Mouse (Mus musculus): ENCODE measurements around the gene Slc9b1. TPM values are rescaled to one million over a fixed set of nuclear protein-coding genes. Genes with fewer than 3 reads are reported as not detected.

Gene Slc9b1
- polyA plus RNA-seq, 1 experiment from 2014 or later = not detected

DNA sequence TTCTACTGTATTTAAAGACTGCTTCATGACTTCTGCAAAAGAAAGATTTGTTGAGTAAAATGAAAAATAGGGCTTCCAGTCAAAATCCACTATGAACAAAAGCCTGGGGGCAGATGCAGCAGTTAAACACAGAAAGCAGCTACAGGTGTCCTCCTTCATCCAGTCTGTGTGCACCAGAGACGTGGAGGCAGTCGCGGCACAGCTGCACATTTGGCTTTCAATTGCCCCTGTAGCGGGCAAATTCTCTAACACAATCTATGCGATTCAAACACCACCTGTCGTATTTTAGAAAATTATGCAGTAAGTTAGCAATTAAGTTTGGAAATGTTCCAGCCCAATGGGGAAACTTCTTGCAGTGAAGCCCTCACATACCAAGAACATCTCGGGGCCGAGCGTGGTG lies 55.4 kb downstream of the Slc9b1 start:
- Histone ChIP-seq H3K4me1 (ENCODE audit: control insufficient read depth, insufficient read depth, low read length) (no peaks in the 10 kb centered on the region), H3K4me2 (ENCODE audit: low read depth, low read length) (no peak overlapping the region), H3K9me3 (ENCODE audit: control insufficient read depth, low read length) (no peaks in the 10 kb centered on the region), H3K9ac (replicated peaks; ENCODE audit: low read depth, low read length) (no peak overlapping the region), H3K27me3 (ENCODE audit: control insufficient read depth, insufficient read depth, low read length) (no peaks in the 10 kb centered on the region), H3K4me3 (ENCODE audit: low read depth, low read length) (no peak overlapping the region), H3K36me3 (ENCODE audit: control insufficient read depth, insufficient read depth, low read length) (peaks cover 9% of the 10 kb centered on the region; the same call in 1 of the 2 replicates), H3K27ac (ENCODE audit: low read depth, low read length) (no peak overlapping the region)
- ATAC-seq (ENCODE audit: low read depth) = no peak
- WGBS = 72% methylated on average over 9 of the region's 9 CpGs

DNA sequence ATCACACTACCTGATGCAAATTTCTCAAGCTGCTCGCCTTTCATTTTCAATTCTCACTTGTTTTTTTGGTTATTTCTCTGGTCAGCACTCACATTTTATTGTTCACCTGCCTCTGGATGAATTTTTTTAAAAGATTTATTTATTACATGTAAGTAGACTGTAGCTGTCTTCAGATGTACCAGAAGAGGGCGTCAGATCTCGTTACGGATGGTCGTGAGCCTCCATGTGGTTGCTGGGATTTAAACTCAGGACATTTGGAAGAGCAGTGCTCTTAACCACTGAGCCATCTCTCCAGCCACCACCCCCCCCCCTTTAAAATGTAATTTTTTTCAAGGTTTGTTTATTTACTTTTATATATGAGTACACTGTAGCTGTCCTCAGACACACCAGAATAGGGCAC lies 56.0 kb downstream of the Slc9b1 start:
- ATAC-seq (ENCODE audit: low read depth) = no peak
- Histone ChIP-seq H3K4me3 (ENCODE audit: low read depth, low read length) (no peak overlapping the region), H3K27ac (ENCODE audit: low read depth, low read length) (no peak overlapping the region), H3K4me2 (ENCODE audit: low read depth, low read length) (no peak overlapping the region), H3K9me3 (ENCODE audit: control insufficient read depth, low read length) (no peaks in the 10 kb centered on the region), H3K27me3 (ENCODE audit: control insufficient read depth, insufficient read depth, low read length) (no peaks in the 10 kb centered on the region), H3K36me3 (ENCODE audit: control insufficient read depth, insufficient read depth, low read length) (peaks cover 9% of the 10 kb centered on the region; the same call in 1 of the 2 replicates), H3K9ac (replicated peaks; ENCODE audit: low read depth, low read length) (no peak overlapping the region), H3K4me1 (ENCODE audit: control insufficient read depth, insufficient read depth, low read length) (no peaks in the 10 kb centered on the region)
- WGBS = 78% methylated on average over 5 of the region's 5 CpGs

DNA sequence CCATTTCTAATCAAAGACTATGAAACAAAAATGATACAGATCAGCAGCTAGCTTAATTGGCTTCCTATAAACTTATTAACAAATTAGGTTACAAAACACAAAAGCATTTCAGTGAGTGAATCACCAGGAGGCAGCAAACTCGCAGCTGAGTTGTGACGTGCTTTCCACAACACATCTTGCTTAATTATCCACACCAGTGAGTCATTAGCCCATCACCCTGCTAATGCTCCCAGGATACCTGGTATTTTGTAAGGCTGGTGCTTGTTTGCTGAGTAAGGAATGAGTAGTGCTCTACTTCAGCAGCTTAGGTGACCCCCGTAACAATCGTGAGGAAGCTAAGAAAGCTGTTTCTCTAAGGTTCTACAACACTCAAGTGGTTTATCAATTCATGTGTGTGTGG lies 56.8 kb downstream of the Slc9b1 start:
- ATAC-seq (ENCODE audit: low read depth) = no peak
- no peak overlapping the region for H3K4me2 ChIP-seq (ENCODE audit: low read depth, low read length)
- WGBS = 82% methylated on average over 4 of the region's 4 CpGs
- no peaks in the 10 kb centered on the region for H3K27me3 ChIP-seq (ENCODE audit: control insufficient read depth, insufficient read depth, low read length)
- no peak overlapping the region for H3K9ac ChIP-seq (replicated peaks; ENCODE audit: low read depth, low read length)
- no peak overlapping the region for H3K4me3 ChIP-seq (ENCODE audit: low read depth, low read length)
- no peaks in the 10 kb centered on the region for H3K4me1 ChIP-seq (ENCODE audit: control insufficient read depth, insufficient read depth, low read length)
- H3K36me3 ChIP-seq (ENCODE audit: control insufficient read depth, insufficient read depth, low read length) = peaks cover 12% of the 10 kb centered on the region; the same call in 1 of the 2 replicates
- no peak overlapping the region for H3K27ac ChIP-seq (ENCODE audit: low read depth, low read length)
- no peaks in the 10 kb centered on the region for H3K9me3 ChIP-seq (ENCODE audit: control insufficient read depth, low read length)

DNA sequence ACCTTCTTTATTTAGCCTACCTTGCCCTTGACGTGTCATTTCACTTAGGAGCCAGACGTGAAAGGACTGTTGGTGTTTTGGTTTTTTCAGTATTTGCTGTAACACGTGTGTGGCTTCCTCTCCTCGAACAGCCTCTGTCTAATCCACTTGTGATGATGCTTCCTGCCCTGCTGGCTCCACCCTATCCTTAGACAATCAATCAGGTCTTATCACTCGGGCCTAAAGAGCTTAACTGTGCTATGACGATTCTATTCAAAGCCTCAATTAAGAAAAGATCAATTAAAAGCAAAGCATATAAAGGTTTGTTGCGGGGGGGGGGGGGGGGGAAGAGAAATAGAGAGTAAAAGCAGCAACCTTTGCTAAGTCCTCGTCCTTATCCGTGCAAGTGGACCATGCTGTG lies 59.5 kb downstream of the Slc9b1 start:
- Histone ChIP-seq H3K36me3 (ENCODE audit: control insufficient read depth, insufficient read depth, low read length) (peaks cover 12% of the 10 kb centered on the region; the same call in 1 of the 2 replicates), H3K4me1 (ENCODE audit: control insufficient read depth, insufficient read depth, low read length) (0 out of 2 replicates have a peak, but pooled peaks cover 3% of the 10 kb centered on the region), H3K27me3 (ENCODE audit: control insufficient read depth, insufficient read depth, low read length) (no peaks in the 10 kb centered on the region), H3K9me3 (ENCODE audit: control insufficient read depth, low read length) (no peaks in the 10 kb centered on the region), H3K4me2 (ENCODE audit: low read depth, low read length) (no peak overlapping the region), H3K27ac (ENCODE audit: low read depth, low read length) (no peak overlapping the region), H3K9ac (replicated peaks; ENCODE audit: low read depth, low read length) (no peak overlapping the region), H3K4me3 (ENCODE audit: low read depth, low read length) (no peak overlapping the region)
- no peak for ATAC-seq (ENCODE audit: low read depth)
- 90% methylated on average over 9 of the region's 9 CpGs for WGBS

DNA sequence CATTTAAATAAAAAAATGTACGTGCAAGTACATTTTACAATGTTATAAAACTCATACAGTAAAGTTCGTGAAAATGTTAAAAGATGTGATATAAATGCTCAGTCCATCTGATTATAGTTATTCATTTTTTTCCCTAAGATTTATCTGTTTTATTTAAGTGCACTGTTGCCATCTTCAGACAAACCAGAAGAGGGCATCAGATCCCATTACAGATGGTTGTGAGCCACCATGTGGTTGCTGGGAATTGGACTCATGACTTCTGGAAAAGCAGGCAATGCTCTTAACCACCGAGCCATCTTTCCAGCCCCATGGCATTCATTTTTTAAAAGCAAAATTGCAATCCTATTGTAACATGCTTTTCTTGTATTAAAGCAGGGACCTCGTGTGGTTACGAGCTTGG lies 61.4 kb downstream of the Slc9b1 start:
- H3K27me3 ChIP-seq (ENCODE audit: control insufficient read depth, insufficient read depth, low read length) = no peaks in the 10 kb centered on the region
- WGBS = 99% methylated on average over 5 of the region's 5 CpGs
- peaks cover 12% of the 10 kb centered on the region; the same call in 1 of the 2 replicates for H3K36me3 ChIP-seq (ENCODE audit: control insufficient read depth, insufficient read depth, low read length)
- no peak overlapping the region for H3K9ac ChIP-seq (replicated peaks; ENCODE audit: low read depth, low read length)
- no peak for ATAC-seq (ENCODE audit: low read depth)
- H3K9me3 ChIP-seq (ENCODE audit: control insufficient read depth, low read length) = no peaks in the 10 kb centered on the region
- 0 out of 2 replicates have a peak, but pooled peaks cover 3% of the 10 kb centered on the region for H3K4me1 ChIP-seq (ENCODE audit: control insufficient read depth, insufficient read depth, low read length)
- H3K4me3 ChIP-seq (ENCODE audit: low read depth, low read length) = no peak overlapping the region
- H3K27ac ChIP-seq (ENCODE audit: low read depth, low read length) = no peak overlapping the region
- H3K4me2 ChIP-seq (ENCODE audit: low read depth, low read length) = no peak overlapping the region

DNA sequence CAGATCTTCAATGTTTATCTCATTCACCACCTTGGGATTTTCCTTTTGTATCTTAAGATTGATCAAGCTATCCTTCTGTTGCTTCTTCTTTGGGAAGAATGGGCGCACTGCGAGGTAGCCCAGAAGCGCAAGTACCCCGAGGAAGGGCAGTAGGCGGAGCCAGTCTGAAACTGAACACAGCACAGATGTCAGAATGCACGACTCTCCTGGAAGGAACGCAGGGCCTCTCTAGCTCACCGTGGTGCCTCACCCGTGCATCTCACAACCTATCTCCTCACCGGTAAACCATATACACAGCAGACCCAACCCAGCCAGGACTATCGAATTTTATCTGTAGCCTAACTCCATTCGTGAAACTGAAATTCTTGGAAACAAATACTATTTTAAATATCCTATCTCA lies 63.2 kb downstream of the Slc9b1 start:
- no peak overlapping the region for H3K27ac ChIP-seq (ENCODE audit: low read depth, low read length)
- H3K9me3 ChIP-seq (ENCODE audit: control insufficient read depth, low read length) = no peaks in the 10 kb centered on the region
- H3K36me3 ChIP-seq (ENCODE audit: control insufficient read depth, insufficient read depth, low read length) = peaks cover 12% of the 10 kb centered on the region; the same call in 1 of the 2 replicates
- no peak for ATAC-seq (ENCODE audit: low read depth)
- no peak overlapping the region for H3K9ac ChIP-seq (replicated peaks; ENCODE audit: low read depth, low read length)
- H3K27me3 ChIP-seq (ENCODE audit: control insufficient read depth, insufficient read depth, low read length) = no peaks in the 10 kb centered on the region
- WGBS = 86% methylated on average over 12 of the region's 12 CpGs
- H3K4me2 ChIP-seq (ENCODE audit: low read depth, low read length) = no peak overlapping the region
- H3K4me1 ChIP-seq (ENCODE audit: control insufficient read depth, insufficient read depth, low read length) = 0 out of 2 replicates have a peak, but pooled peaks cover 3% of the 10 kb centered on the region
- no peak overlapping the region for H3K4me3 ChIP-seq (ENCODE audit: low read depth, low read length)

DNA sequence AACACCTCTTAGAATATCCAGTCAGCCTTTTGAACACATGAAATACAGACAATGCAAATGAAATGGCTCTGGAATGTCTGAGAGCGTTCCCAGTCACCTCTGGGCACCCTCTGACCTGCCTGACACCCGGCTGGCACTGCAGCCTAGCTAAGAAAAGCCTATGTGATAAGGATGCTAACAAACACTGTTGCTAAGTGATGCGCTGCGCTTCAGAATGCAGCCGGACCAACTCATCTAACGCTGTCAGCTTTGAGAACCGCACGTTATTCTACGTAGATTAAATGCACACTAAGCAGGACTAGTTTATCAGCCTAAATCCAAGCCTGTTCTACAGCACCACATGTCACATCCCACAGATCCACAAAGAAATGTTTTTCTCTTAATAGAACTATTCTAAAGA lies 64.0 kb downstream of the Slc9b1 start:
- no peak overlapping the region for H3K27ac ChIP-seq (ENCODE audit: low read depth, low read length)
- H3K4me3 ChIP-seq (ENCODE audit: low read depth, low read length) = no peak overlapping the region
- H3K27me3 ChIP-seq (ENCODE audit: control insufficient read depth, insufficient read depth, low read length) = no peaks in the 10 kb centered on the region
- H3K36me3 ChIP-seq (ENCODE audit: control insufficient read depth, insufficient read depth, low read length) = peaks cover 8% of the 10 kb centered on the region; the same call in 1 of the 2 replicates
- H3K4me1 ChIP-seq (ENCODE audit: control insufficient read depth, insufficient read depth, low read length) = 0 out of 2 replicates have a peak, but pooled peaks cover 3% of the 10 kb centered on the region
- H3K4me2 ChIP-seq (ENCODE audit: low read depth, low read length) = no peak overlapping the region
- ATAC-seq (ENCODE audit: low read depth) = peak; percentile 25; the same call in 1 of the 2 replicates
- H3K9me3 ChIP-seq (ENCODE audit: control insufficient read depth, low read length) = no peaks in the 10 kb centered on the region
- WGBS = 34% methylated on average over 9 of the region's 9 CpGs
- no peak overlapping the region for H3K9ac ChIP-seq (replicated peaks; ENCODE audit: low read depth, low read length)

DNA sequence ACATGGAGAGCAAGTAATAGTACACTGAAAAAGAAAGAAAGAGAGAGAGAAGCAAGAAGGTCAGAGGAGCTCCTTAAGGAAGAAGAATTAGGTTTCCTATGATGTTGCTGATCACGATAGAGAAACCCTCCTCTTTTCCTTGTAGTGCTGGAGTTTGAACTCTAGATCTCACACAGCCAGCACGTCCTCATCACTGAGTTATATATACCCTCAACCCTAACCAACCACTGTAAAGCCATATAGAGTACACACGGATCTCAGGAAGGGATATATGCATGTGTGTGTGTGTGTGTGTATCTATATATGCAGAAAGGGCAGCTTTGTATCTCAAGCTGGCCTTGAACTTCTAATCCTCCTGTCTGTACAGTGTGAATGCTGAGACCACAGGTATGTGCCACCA lies 69.4 kb downstream of the Slc9b1 start:
- H3K4me1 ChIP-seq (ENCODE audit: control insufficient read depth, insufficient read depth, low read length) = peaks cover 7% of the 10 kb centered on the region; the same call in 1 of the 2 replicates
- WGBS = 84% methylated on average over 3 of the region's 3 CpGs

DNA sequence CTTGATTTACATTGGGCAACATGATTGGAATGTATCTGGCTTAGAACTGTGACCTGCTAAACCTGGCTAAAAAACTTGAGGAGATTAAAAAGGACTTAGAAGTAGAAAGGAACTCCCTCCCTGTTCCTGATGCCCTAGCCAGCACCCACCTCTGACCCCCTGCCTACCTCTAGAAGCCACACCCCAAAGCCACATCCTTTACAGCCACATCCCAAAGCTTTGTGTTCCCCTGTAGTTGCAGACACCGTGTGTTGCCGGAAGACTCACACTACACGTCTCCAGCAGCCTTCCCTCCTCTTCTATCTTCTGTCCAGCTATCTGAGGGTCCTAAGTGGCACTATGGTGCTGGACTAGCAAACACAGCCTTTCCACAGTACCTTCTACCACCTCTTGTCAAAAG lies 70.0 kb downstream of the Slc9b1 start:
- Histone ChIP-seq H3K4me1 (ENCODE audit: control insufficient read depth, insufficient read depth, low read length) (peaks cover 8% of the 10 kb centered on the region; the same call in 1 of the 2 replicates), H3K27ac (ENCODE audit: low read depth, low read length) (no peak overlapping the region), H3K4me2 (ENCODE audit: low read depth, low read length) (no peak overlapping the region), H3K27me3 (ENCODE audit: control insufficient read depth, insufficient read depth, low read length) (no peaks in the 10 kb centered on the region), H3K9ac (replicated peaks; ENCODE audit: low read depth, low read length) (no peak overlapping the region), H3K4me3 (ENCODE audit: low read depth, low read length) (no peak overlapping the region), H3K9me3 (ENCODE audit: control insufficient read depth, low read length) (no peaks in the 10 kb centered on the region), H3K36me3 (ENCODE audit: control insufficient read depth, insufficient read depth, low read length) (no peaks in the 10 kb centered on the region)
- WGBS = 78% methylated on average over 3 of the region's 3 CpGs
- ATAC-seq (ENCODE audit: low read depth) = no peak

More for the DNA sequence above, 69.4 kb downstream of the Slc9b1 start:
- Histone ChIP-seq H3K4me2 (ENCODE audit: low read depth, low read length) (no peak overlapping the region), H3K4me3 (ENCODE audit: low read depth, low read length) (no peak overlapping the region), H3K9ac (replicated peaks; ENCODE audit: low read depth, low read length) (no peak overlapping the region), H3K27me3 (ENCODE audit: control insufficient read depth, insufficient read depth, low read length) (no peaks in the 10 kb centered on the region), H3K36me3 (ENCODE audit: control insufficient read depth, insufficient read depth, low read length) (no peaks in the 10 kb centered on the region), H3K27ac (ENCODE audit: low read depth, low read length) (no peak overlapping the region), H3K9me3 (ENCODE audit: control insufficient read depth, low read length) (no peaks in the 10 kb centered on the region)
- ATAC-seq (ENCODE audit: low read depth) = no peak
